Mouse (Mus musculus): ENCODE measurements around the gene Ankle1. TPM values are rescaled to one million over a fixed set of nuclear protein-coding genes. Genes with fewer than 3 reads are reported as not detected.
"Not testable (repeated sequence)": the region's sequence is repeated elsewhere in the genome, so short reads cannot be mapped to it uniquely, and the experiment has no call there.

The Ankle1 gene
- polyA plus RNA-seq, 1 experiment: 3.3 TPM

DNA sequence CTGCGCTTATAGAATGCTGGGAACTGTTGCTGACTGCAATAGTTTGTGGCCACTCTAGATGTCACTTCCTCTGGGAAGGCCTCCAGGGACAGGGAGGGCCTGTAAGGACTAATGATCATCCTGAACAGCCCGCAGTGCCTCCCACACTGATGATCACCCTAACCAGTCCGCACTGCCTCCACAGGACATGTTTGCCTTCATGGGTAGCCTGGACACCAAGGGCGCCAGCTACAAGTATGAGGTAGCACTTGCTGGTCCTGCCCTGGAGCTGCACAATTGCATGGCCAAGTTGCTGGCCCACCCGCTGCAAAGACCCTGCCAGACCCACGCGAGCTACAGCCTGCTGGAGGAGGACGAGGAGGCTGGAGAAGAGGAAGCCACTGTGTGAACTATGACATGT is 1.8 kb upstream of the Ankle1 start:
- Histone ChIP-seq H3K4me3 (replicated peaks) (peak overlapping the region; percentile 52), H3K27me3 (replicated peaks) (no peaks in the 10 kb centered on the region), H3K9me3 (no peaks in the 10 kb centered on the region), H3K4me1 (peaks cover 53% of the 10 kb centered on the region), H3K36me3 (replicated peaks; ENCODE audit: low read length) (peaks cover 63% of the 10 kb centered on the region)
- TF ChIP-seq FLI1 (IDR thresholded peaks at IDR 0.05; ENCODE audit: low read length): no peak
- no peak for TF ChIP-seq GATA1 (IDR thresholded peaks at IDR 0.05; ENCODE audit: borderline replicate concordance, low read length)

DNA sequence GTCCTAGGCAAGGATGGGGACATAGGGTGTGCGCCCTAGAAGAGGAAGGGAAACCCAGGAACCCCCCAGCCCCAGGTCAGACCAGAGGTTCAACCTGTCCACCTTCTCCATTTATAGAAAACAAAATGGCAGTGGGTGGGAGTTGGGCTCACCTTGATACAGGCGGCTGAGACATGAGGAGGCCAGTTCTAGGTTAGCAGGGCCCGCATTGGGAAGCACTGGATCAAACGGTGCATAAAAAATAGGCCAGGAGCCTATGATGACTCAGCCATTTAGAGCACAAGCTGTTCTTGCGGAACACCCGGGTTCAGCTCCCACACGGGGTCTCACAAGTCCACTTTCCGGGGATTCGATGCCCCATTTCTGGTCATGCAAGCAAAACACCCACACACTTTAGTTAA is 859 bp upstream of the Ankle1 start:
- Histone ChIP-seq H3K4me1 (peaks cover 53% of the 10 kb centered on the region), H3K4me3 (replicated peaks) (peak overlapping the region; percentile 4), H3K36me3 (replicated peaks; ENCODE audit: low read length) (peaks cover 64% of the 10 kb centered on the region), H3K27me3 (replicated peaks) (no peaks in the 10 kb centered on the region), H3K9me3 (no peaks in the 10 kb centered on the region)
- no peak for TF ChIP-seq FLI1 (IDR thresholded peaks at IDR 0.05; ENCODE audit: low read length)
- TF ChIP-seq GATA1 (IDR thresholded peaks at IDR 0.05; ENCODE audit: borderline replicate concordance, low read length): no peak

DNA sequence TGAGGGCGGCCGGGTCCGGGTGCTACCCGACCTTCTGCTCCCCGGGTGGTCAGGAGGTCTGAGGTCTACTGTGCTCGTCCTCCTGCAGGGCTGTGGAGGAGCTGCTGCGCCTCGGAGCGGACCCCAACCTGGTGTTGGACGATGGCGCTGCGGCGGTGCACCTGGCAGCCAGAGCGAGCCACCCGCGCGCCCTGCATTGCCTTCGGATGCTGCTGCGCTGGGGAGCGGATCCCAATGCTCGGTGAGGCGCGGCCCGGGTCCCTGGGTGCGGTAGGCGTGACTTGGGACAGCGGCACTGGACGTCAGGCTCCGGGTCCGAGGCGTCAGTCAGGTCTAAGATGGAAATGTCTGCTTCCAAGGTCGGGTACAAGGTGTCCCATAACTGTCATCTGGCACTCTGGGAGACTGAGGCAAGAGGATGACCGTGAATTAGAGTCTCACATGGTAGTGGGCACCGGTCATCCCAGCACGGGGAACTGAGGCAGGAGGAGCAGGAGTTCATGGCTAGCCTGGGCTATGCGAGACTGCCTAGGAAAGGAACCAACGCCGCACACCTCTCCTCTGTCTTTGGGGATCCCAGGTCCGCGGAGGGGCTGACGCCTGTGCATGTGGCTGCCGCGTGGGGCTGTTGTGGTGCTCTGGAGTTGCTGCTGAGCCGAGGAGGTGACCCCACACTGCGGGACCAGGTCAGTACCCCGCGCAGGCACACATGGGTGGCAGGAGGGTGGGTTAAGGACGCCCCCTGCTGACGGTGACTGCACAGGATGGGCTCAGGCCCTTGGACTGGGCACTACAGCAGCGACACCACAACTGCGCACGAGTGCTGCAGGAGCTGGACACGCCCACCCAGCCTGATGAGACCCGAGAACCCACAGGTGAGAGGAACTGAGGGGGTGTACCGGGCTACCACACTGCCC is 547 bp downstream of the Ankle1 start:
- H3K36me3 ChIP-seq (replicated peaks; ENCODE audit: low read length): peaks cover 55% of the 10 kb centered on the region
- TF ChIP-seq FLI1 (IDR thresholded peaks at IDR 0.05; ENCODE audit: low read length): no peak
- TF ChIP-seq GATA1 (IDR thresholded peaks at IDR 0.05; ENCODE audit: borderline replicate concordance, low read length): no peak
- no peaks in the 10 kb centered on the region for H3K9me3 ChIP-seq
- H3K4me3 ChIP-seq (replicated peaks): peak overlapping the region; percentile 97
- H3K4me1 ChIP-seq: peaks cover 55% of the 10 kb centered on the region
- no peaks in the 10 kb centered on the region for H3K27me3 ChIP-seq (replicated peaks)

DNA sequence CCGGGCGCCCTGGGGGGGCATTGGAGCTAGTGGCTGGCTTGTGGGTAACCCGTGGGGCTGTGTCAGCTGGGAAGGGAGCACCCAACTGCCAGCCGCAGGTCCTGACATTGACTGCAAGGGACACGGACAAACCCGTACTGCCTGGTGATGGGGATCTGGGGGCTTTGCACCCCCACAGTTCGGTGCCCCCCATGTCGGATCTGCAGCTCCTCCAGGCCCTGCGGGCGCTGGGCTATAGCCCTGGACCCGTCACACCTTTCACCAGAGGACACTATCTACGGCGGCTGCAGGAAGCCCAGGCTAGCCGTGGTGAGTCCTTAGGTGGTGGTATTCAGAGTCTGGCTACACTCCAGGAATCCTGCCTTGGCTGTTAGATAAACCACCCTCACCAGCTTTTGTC is 1.6 kb downstream of the Ankle1 start:
- Histone ChIP-seq H3K36me3 (replicated peaks; ENCODE audit: low read length) (peaks cover 50% of the 10 kb centered on the region), H3K27me3 (replicated peaks) (no peaks in the 10 kb centered on the region), H3K4me1 (peaks cover 62% of the 10 kb centered on the region), H3K9me3 (no peaks in the 10 kb centered on the region), H3K4me3 (replicated peaks) (no peak overlapping the region)
- no peak for TF ChIP-seq GATA1 (IDR thresholded peaks at IDR 0.05; ENCODE audit: borderline replicate concordance, low read length)
- TF ChIP-seq FLI1 (IDR thresholded peaks at IDR 0.05; ENCODE audit: low read length): no peak

DNA sequence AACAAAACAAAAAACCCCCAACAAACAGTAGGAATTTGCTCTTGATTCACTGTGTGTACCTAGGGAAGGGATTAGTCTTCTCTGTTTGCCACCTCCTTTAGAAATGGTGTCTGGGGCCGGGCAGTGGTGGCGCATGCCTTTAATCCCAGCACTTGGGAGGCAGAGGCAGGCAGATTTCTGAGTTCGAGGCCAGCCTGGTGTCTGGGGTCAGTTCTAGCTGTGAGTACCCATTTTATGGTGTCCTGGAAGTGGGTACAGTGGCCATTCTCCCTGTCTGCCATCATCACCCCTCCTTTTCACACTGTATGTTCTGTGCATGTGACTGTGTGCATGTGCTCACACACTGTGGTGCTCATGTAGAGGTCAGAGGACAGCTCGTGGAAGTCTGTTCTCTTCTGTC is 2.4 kb downstream of the Ankle1 start:
- TF ChIP-seq FLI1 (IDR thresholded peaks at IDR 0.05; ENCODE audit: low read length) (no peak), GATA1 (IDR thresholded peaks at IDR 0.05; ENCODE audit: borderline replicate concordance, low read length) (no peak)
- Histone ChIP-seq H3K9me3 (no peaks in the 10 kb centered on the region), H3K4me1 (peaks cover 58% of the 10 kb centered on the region), H3K36me3 (replicated peaks; ENCODE audit: low read length) (peaks cover 43% of the 10 kb centered on the region), H3K27me3 (replicated peaks) (no peaks in the 10 kb centered on the region), H3K4me3 (replicated peaks) (peak overlapping the region; percentile 24)

DNA sequence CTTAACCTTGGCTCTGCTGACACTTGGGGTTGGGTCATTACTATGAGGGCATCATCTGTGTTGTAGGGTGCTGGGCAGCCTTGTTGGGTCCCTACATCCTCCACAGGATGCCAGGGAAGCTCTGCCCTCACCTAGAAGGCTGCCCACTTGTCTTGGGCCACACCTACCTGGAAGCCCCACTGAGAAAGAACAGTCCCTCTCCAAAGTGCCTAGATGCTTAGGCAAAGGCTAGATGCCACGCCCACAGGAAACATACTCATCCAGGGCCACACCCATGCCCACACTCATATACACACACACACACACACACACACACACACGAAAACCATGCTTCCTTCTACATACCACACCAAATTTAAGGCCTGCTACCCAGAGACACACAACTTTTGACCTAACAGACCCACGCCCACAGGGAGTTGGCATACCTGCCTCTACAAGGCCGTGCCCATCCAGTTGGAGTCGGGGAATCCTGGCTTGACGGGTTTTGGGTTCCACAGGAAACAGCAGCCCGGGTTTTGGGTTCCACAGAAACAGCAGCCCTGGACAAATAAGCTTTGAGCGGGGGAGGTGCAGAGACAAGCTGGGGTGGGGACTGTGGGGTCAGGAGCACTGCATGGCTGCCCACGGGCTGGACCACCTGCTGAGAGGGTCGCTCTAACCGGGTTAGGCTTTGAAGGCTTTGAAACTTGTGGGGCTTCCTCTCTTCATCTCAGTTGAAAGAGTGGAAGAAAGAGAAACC is 5.9 kb downstream of the Ankle1 start:
- peaks cover 30% of the 10 kb centered on the region for H3K36me3 ChIP-seq (replicated peaks; ENCODE audit: low read length)
- no peaks in the 10 kb centered on the region for H3K9me3 ChIP-seq
- H3K27me3 ChIP-seq (replicated peaks): no peaks in the 10 kb centered on the region
- TF ChIP-seq GATA1 (IDR thresholded peaks at IDR 0.05; ENCODE audit: borderline replicate concordance, low read length): no peak
- no peak for TF ChIP-seq FLI1 (IDR thresholded peaks at IDR 0.05; ENCODE audit: low read length)
- no peak overlapping the region for H3K4me3 ChIP-seq (replicated peaks)
- peaks cover 23% of the 10 kb centered on the region for H3K4me1 ChIP-seq

DNA sequence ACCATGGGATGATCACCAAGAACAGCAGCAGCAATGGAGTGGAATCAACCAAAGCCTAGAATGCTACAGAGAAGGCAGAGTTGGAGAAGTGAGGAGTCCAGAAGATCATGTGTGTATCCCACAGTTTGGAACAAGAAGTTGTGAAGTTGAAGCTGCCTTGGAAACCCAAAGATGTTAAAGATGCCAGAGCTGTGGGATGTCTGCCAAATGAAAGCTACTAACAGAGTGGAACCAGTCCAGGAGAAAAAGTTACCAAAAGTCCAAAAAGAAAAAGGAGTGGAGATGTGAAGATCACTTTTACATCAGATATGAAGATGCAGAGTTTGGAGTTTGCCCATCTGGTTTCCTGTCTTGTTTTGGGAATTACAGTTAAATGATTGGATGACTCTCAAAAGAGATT is 16.3 kb downstream of the Ankle1 start:
- Histone ChIP-seq H3K4me3 (replicated peaks) (no peak overlapping the region), H3K9me3 (peaks cover 50% of the 10 kb centered on the region), H3K27me3 (replicated peaks) (peaks cover 6% of the 10 kb centered on the region), H3K36me3 (replicated peaks; ENCODE audit: low read length) (no peaks in the 10 kb centered on the region), H3K4me1 (peaks cover 3% of the 10 kb centered on the region; the same call in 1 of the 2 replicates)
- TF ChIP-seq GATA1 (IDR thresholded peaks at IDR 0.05; ENCODE audit: borderline replicate concordance, low read length) (no peak), FLI1 (IDR thresholded peaks at IDR 0.05; ENCODE audit: low read length) (no peak)

DNA sequence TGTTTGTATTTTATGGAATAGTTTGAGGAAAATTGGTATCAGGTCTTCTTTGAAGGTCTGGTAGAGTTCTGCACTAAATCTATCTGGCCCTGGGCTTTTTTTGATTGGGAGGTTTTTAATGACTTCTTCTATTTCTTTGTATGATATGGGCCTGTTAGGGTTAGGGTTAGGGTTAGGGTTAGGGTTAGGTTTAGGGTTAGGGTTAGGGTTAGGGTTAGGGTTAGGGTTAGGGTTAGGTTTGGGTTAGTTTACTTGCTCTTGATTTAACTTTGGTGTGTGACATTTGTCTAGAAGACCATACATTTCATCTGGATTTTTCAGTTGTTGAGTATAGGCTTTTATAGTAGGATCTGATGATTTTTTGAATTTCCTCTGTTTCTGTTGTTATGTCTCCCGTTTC is 27.1 kb downstream of the Ankle1 start:
- not testable (repeated sequence) for H3K36me3 ChIP-seq (replicated peaks; ENCODE audit: low read length); H3K4me1 ChIP-seq; H3K27me3 ChIP-seq (replicated peaks); H3K9me3 ChIP-seq; H3K4me3 ChIP-seq (replicated peaks)

DNA sequence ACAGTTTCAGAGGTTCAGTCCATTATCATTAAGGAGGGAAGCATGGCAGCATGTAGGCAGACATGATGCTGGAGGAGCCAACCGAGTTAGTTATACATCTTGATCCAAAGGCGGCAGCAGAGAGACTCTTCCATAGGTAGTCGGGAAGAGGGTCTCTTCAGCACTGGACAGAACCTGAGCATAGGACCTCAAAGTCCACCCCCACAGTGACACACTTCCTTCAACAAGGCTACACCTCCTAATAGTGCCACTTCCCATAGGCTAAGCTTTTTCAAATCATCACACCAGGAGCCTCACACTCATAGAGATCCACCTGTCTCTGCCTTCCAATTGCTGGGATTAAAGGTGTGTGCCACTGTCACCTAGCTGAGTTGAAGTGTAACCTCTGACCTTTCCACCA is 31.2 kb downstream of the Ankle1 start:
- H3K36me3 ChIP-seq (replicated peaks; ENCODE audit: low read length): no peaks in the 10 kb centered on the region
- H3K4me3 ChIP-seq (replicated peaks): no peak overlapping the region
- peaks cover 12% of the 10 kb centered on the region for H3K27me3 ChIP-seq (replicated peaks)
- H3K9me3 ChIP-seq: no peaks in the 10 kb centered on the region
- TF ChIP-seq FLI1 (IDR thresholded peaks at IDR 0.05; ENCODE audit: low read length) (no peak), GATA1 (IDR thresholded peaks at IDR 0.05; ENCODE audit: borderline replicate concordance, low read length) (no peak)
- 0 out of 2 replicates have a peak, but pooled peaks cover 2% of the 10 kb centered on the region for H3K4me1 ChIP-seq

DNA sequence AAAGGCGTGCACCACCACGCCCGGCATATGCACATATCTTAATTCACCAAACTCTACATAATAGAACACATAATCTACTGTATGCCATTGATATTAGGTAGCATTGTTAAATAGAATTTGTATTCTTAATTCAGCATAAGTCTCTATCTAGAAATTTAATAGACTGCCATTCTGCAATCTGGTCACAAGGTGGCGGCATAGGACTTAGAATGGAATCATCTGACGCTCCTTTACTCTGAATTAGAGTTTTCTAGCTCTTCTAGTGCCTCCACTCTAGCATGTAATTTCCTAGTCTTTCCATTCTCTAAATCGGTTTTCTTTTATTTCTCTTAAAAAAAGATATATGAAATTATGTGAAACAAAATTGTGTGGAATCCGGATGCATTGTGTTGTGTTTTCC is 35.6 kb downstream of the Ankle1 start:
- Histone ChIP-seq H3K36me3 (replicated peaks; ENCODE audit: low read length) (no peaks in the 10 kb centered on the region), H3K9me3 (no peaks in the 10 kb centered on the region), H3K27me3 (replicated peaks) (peaks cover 31% of the 10 kb centered on the region), H3K4me1 (peaks cover 6% of the 10 kb centered on the region; the same call in 1 of the 2 replicates), H3K4me3 (replicated peaks) (no peak overlapping the region)
- no peak for TF ChIP-seq GATA1 (IDR thresholded peaks at IDR 0.05; ENCODE audit: borderline replicate concordance, low read length)
- no peak for TF ChIP-seq FLI1 (IDR thresholded peaks at IDR 0.05; ENCODE audit: low read length)

All from megakaryocyte, embryonic 14.5 days (primary cell).